Mouse (Mus musculus): ENCODE measurements around the gene Mtmr11. TPM values are rescaled to one million over a fixed set of nuclear protein-coding genes. Genes with fewer than 3 reads are reported as not detected.
"Not testable (repeated sequence)": the region's sequence is repeated elsewhere in the genome, so short reads cannot be mapped to it uniquely, and the experiment has no call there.

Gene Mtmr11
- polyA plus RNA-seq, 1 experiment, result 13.4 TPM

DNA sequence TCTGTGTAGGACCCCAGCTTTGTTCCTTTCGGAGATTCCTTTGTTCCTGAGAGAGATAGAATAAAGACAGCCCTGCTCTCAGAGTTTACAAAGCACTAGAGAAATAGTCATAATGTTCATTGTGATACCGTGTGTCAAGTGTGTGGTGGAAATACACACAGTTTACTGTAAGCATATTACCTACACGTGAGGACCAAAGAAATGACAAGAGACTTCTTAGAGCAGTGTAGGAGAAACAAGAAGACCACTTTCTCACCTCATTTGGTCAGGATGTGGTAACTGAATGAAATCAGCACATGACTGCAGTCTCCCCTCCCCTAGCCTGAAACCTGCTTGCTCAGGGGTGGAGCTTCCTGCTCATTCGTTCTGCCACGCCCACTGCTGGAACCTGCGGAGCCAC, 36.4 kb downstream of the Mtmr11 start:
- Histone ChIP-seq H3K27ac (ENCODE audit: insufficient read depth, low read length) (no peak overlapping the region), H3K4me1 (ENCODE audit: control insufficient read depth, insufficient read depth, low read length) (peaks cover 3% of the 10 kb centered on the region; the same call in 1 of the 2 replicates), H3K4me3 (ENCODE audit: insufficient read depth, low read length) (peak overlapping the region; percentile 6; the same call in 1 of the 2 replicates)
- TF ChIP-seq POLR2A (IDR thresholded peaks at IDR 0.05; ENCODE audit: extremely low read depth, insufficient read depth, low read length) (no peak), CTCF (IDR thresholded peaks at IDR 0.05; ENCODE audit: extremely low read depth, insufficient read depth, low read length) (no peak)

DNA sequence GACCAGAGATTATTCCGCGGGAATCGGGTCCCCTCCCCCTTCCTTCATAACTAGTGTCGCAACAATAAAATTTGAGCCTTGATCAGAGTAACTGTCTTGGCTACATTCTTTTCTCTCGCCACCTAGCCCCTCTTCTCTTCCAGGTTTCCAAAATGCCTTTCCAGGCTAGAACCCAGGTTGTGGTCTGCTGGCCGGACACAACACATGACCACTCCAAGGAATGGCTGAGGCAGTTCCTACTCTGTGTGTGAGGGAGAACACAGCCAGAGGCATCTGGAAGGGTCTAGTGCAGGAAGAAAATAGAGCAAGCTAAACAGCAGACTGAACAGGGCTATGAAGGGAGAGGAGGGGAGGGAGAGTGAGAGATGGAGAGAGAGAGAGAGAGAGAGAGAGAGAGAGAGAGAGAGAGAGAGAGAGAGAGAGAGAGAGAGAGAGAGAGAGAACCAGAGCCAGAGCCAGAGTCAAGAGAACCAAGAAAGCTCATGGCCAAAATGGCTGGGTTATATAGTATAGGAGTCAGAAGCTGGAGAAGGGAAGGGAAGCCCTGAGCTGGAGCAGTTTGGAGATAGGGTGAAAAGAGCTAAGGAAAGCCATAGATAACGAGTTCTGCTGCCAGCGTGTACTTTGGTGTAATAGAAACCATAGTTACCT, 36.9 kb downstream of the Mtmr11 start:
- peak overlapping the region; percentile 6; the same call in 1 of the 2 replicates for H3K4me3 ChIP-seq (ENCODE audit: insufficient read depth, low read length)
- H3K27ac ChIP-seq (ENCODE audit: insufficient read depth, low read length); H3K4me1 ChIP-seq (ENCODE audit: control insufficient read depth, insufficient read depth, low read length): not testable (repeated sequence)

DNA sequence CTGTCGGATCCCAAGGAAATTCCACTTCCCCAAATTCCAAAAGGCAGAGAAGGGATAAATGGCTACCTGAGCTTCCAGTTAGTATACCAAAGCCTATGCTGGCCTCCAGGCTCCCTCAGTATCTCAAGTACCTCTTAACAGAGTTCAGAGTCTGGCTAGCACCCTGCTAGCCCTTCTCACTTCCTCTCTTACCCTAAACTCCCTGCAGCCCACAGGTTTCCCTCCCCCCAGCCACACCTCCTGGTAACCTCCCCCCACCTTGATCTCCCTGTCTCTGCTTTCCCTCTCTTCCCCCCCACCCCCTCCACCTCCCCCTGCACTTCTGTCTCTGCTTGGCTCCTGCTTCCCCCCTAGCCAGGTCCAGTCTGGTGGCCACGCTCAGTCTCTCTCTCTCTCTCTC, 37.9 kb downstream of the Mtmr11 start:
- TF ChIP-seq CTCF (IDR thresholded peaks at IDR 0.05; ENCODE audit: extremely low read depth, insufficient read depth, low read length) (no peak), POLR2A (IDR thresholded peaks at IDR 0.05; ENCODE audit: extremely low read depth, insufficient read depth, low read length) (no peak)
- H3K4me3 ChIP-seq (ENCODE audit: insufficient read depth, low read length), result no peak overlapping the region
- no peak overlapping the region for H3K27ac ChIP-seq (ENCODE audit: insufficient read depth, low read length)
- H3K4me1 ChIP-seq (ENCODE audit: control insufficient read depth, insufficient read depth, low read length), result peaks cover 3% of the 10 kb centered on the region; the same call in 1 of the 2 replicates

DNA sequence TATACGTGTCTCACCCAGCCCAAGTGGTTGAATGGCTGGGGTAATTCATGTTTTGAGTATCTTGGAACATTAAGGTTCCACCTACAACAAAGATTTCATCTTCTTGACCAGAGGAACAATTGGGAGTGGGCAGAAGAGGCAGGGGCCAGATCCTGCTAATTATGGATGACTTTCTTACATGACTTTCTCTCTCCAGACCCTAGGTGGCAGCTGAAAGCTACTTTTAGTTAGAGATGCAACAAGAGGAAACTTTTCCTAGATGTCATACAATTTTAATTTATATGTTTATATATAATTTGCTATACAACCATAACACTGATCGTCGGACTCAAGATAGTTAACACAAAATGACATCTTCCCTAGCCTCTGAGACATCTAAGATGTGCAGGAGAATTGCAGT, 46.0 kb downstream of the Mtmr11 start:
- no peaks in the 10 kb centered on the region for H3K4me1 ChIP-seq (ENCODE audit: control insufficient read depth, insufficient read depth, low read length)
- no peak overlapping the region for H3K4me3 ChIP-seq (ENCODE audit: insufficient read depth, low read length)
- H3K27ac ChIP-seq (ENCODE audit: insufficient read depth, low read length), result no peak overlapping the region
- TF ChIP-seq POLR2A (IDR thresholded peaks at IDR 0.05; ENCODE audit: extremely low read depth, insufficient read depth, low read length), result no peak

DNA sequence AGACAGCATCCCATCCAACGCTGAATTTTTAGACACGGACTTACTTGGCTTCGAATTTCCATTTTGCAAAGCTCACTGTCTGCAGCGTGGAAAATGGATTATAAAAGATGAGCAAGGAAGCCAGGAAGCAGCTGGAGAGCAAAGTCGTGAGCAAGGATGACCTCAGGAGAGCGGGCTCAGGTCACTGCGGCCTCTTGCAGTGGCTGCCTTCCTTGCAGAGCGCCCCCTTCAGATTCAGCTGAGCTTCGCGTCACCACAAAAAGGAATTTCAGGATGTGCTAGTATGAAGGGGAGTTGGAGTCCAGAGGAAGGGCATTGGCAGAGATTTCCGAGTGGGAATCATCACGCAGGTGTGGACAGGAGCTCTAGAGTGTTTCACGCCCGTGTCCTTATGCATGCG, 47.4 kb downstream of the Mtmr11 start:
- no peak for TF ChIP-seq POLR2A (IDR thresholded peaks at IDR 0.05; ENCODE audit: extremely low read depth, insufficient read depth, low read length)
- TF ChIP-seq CTCF (IDR thresholded peaks at IDR 0.05; ENCODE audit: extremely low read depth, insufficient read depth, low read length), result no peak
- no peaks in the 10 kb centered on the region for H3K4me1 ChIP-seq (ENCODE audit: control insufficient read depth, insufficient read depth, low read length)
- H3K27ac ChIP-seq (ENCODE audit: insufficient read depth, low read length), result no peak overlapping the region
- no peak overlapping the region for H3K4me3 ChIP-seq (ENCODE audit: insufficient read depth, low read length)

DNA sequence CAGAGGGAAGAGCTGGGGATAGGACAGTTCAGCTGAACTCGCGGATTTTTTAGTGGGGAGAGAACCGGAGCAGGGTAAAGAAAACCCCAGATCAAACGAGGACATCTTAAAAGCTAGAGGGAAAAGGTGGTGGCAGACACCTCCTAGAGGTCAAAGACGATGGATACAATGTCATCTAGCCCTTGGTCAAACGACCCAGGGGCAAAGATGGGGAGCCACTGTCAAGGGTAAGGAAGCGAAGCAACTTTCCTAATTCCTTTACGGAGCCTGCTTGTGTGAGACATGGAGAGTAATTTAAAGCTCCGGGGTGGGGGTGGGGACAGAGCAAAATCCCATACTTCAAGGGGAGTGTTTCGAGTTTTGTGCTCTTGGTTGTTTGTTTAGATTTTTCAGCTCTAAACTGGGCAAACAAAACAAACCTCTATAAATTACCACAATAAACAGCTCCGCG, 57.4 kb downstream of the Mtmr11 start:
- Histone ChIP-seq H3K27ac (ENCODE audit: insufficient read depth, low read length) (peak overlapping the region; percentile 51), H3K4me1 (ENCODE audit: control insufficient read depth, insufficient read depth, low read length) (peaks cover 3% of the 10 kb centered on the region; the same call in 1 of the 2 replicates), H3K4me3 (ENCODE audit: insufficient read depth, low read length) (peak overlapping the region; percentile 69)
- TF ChIP-seq POLR2A (IDR thresholded peaks at IDR 0.05; ENCODE audit: extremely low read depth, insufficient read depth, low read length) (no peak), CTCF (IDR thresholded peaks at IDR 0.05; ENCODE audit: extremely low read depth, insufficient read depth, low read length) (no peak)

DNA sequence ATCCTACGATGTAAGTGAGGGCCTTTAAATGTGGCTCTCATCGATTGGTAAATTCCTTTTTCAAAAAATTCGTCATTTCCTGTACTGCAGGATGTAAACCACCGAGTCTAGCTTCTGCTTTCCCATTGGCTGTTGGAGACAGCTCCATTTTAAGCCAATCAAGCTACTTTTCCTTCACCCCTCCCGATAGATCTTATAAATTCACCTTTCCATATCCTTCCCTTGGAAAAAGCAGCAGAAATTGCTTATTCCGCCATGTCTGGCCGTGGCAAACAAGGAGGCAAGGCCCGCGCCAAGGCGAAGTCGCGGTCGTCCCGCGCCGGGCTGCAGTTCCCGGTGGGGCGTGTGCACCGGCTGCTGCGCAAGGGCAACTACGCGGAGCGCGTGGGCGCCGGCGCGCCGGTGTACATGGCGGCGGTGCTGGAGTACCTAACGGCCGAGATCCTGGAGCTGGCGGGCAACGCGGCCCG, 57.9 kb downstream of the Mtmr11 start, which contains the start of the genes Bola1 and Hist2h2ab:
Bola1 (minus strand) TSS at position 49 of the 470 bp plus-strand sequence.
Hist2h2ab (plus strand) TSS at position 205 of the 470 bp plus-strand sequence.
- H3K4me1 ChIP-seq (ENCODE audit: control insufficient read depth, insufficient read depth, low read length), result peaks cover 3% of the 10 kb centered on the region; the same call in 1 of the 2 replicates
- peak within 1 kb of the TSS; percentile 94 for H3K27ac ChIP-seq (ENCODE audit: insufficient read depth, low read length)
- H3K4me3 ChIP-seq (ENCODE audit: insufficient read depth, low read length), result peak within 1 kb of the TSS; percentile 69
- TF ChIP-seq CTCF (IDR thresholded peaks at IDR 0.05; ENCODE audit: extremely low read depth, insufficient read depth, low read length) (no peak), POLR2A (IDR thresholded peaks at IDR 0.05; ENCODE audit: extremely low read depth, insufficient read depth, low read length) (peak; percentile 78)

DNA sequence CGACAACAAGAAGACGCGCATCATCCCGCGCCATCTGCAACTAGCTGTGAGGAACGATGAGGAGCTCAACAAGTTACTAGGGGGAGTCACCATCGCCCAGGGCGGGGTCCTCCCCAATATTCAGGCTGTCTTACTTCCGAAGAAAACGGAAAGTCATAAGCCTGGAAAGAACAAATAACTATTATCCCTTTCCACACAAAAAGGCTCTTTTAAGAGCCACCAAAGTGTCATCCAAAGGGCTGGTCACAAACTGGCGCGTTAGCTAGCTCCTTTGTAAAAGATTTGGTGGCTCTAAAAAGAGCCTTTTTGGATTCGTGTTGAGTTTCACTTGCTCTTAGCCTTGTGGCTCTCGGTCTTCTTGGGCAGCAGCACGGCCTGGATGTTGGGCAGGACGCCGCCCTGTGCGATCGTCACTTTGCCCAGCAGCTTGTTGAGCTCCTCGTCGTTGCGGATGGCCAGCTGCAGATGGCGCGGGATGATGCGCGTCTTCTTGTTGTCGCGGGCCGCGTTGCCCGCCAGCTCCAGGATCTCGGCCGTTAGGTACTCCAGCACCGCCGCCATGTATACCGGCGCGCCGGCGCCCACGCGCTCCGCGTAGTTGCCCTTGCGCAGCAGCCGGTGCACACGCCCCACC, 58.4 kb downstream of the Mtmr11 start:
- Histone ChIP-seq H3K27ac (ENCODE audit: insufficient read depth, low read length) (peak overlapping the region; percentile 94), H3K4me3 (ENCODE audit: insufficient read depth, low read length) (peak overlapping the region; percentile 69)
- H3K4me1 ChIP-seq (ENCODE audit: control insufficient read depth, insufficient read depth, low read length), result not testable (repeated sequence)

DNA sequence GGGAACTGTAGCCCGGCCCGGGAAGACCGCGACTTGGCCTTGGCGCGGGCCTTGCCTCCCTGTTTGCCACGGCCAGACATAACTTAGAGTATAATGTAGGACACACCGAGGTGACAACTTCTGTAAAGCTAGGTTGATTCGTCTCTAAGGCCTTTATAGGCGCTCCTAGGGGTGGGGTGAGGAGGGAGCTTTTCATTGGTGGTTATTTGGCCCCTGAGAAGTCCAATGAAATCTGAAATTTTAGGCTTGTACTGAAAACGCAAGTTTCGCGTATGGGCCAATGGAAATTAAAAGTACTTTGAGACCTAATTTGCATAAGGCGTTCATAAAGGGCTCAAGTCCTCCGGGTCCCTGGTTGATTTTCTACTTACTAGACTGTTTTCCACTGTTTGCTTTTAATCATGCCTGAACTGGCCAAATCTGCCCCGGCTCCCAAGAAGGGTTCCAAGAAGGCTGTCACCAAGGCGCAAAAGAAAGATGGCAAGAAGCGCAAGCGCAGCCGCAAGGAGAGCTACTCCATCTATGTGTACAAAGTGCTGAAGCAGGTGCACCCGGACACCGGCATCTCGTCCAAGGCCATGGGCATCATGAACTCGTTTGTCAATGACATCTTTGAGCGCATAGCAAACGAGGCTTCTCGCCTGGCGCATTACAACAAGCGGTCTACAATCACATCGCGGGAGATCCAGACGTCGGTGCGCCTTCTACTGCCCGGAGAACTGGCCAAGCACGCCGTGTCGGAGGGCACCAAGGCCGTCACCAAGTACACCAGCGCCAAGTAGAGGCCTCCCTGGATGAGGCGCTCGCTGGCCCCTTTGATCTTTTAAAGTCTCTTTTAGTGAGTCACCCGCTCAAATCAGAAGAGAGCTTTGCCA, 59.2 kb downstream of the Mtmr11 start, which contains the start of the genes Hist2h2ac and Hist2h2be:
Hist2h2ac (minus strand) TSS at position 116 of the 875 bp plus-strand sequence.
Hist2h2be (plus strand) TSS at position 355 of the 875 bp plus-strand sequence.
- Histone ChIP-seq H3K4me1 (ENCODE audit: control insufficient read depth, insufficient read depth, low read length) (peaks cover 3% of the 10 kb centered on the region; the same call in 1 of the 2 replicates), H3K27ac (ENCODE audit: insufficient read depth, low read length) (peak within 1 kb of the TSS; percentile 94), H3K4me3 (ENCODE audit: insufficient read depth, low read length) (peak within 1 kb of the TSS; percentile 69)
- TF ChIP-seq CTCF (IDR thresholded peaks at IDR 0.05; ENCODE audit: extremely low read depth, insufficient read depth, low read length) (no peak), POLR2A (IDR thresholded peaks at IDR 0.05; ENCODE audit: extremely low read depth, insufficient read depth, low read length) (peak; percentile 92)

Other genes with a start within 250 kb of the Mtmr11 start
- 69.8 and 85.5 TPM in 2 replicates for gene Anp32e, start 232.8 kb upstream of the Mtmr11 start, polyA plus RNA-seq (2012; rRNA removed)
- gene Plekho1, start 166.0 kb upstream of the Mtmr11 start, polyA plus RNA-seq (2012; rRNA removed), result 133 and 134 TPM in 2 replicates
- 29.9 and 32.1 TPM in 2 replicates for gene Vps45, start 103.5 kb upstream of the Mtmr11 start, polyA plus RNA-seq (2012; rRNA removed)
- gene Otud7b, start 57.5 kb upstream of the Mtmr11 start, polyA plus RNA-seq (2012; rRNA removed), result 17.3 and 19.9 TPM in 2 replicates
- gene Sf3b4, start 10.3 kb downstream of the Mtmr11 start, polyA plus RNA-seq (2012; rRNA removed), result 46.0 and 51.1 TPM in 2 replicates
- gene Sv2a, start 19.1 kb downstream of the Mtmr11 start, polyA plus RNA-seq (2012; rRNA removed), result 279 and 292 TPM in 2 replicates
- 29.4 and 29.9 TPM in 2 replicates for gene Bola1, start 57.7 kb downstream of the Mtmr11 start, polyA plus RNA-seq (2012; rRNA removed)
- 1.3 and 2.7 TPM in 2 replicates for gene Hist2h2ab, start 57.9 kb downstream of the Mtmr11 start, polyA plus RNA-seq (2012; rRNA removed)
- gene Hist2h2ac, start 58.9 kb downstream of the Mtmr11 start, polyA plus RNA-seq (2012; rRNA removed), result 1.9 and 4.6 TPM in 2 replicates
- 7.7 TPM in 2 replicates for gene Hist2h2be, start 59.1 kb downstream of the Mtmr11 start, polyA plus RNA-seq (2012; rRNA removed)
- gene Hist2h3c2, start 77.1 kb downstream of the Mtmr11 start, polyA plus RNA-seq (2012; rRNA removed), result 9.2 and 10.1 TPM in 2 replicates
- gene Hist2h2aa2, start 78.3 kb downstream of the Mtmr11 start, polyA plus RNA-seq (2012; rRNA removed), result 5.5 and 18.0 TPM in 2 replicates
- 137 and 156 TPM in 2 replicates for gene Hist2h2aa1, start 83.5 kb downstream of the Mtmr11 start, polyA plus RNA-seq (2012; rRNA removed)
- gene Hist2h3c1, start 84.7 kb downstream of the Mtmr11 start, polyA plus RNA-seq (2012; rRNA removed), result not detected in 2 replicates
- gene Hist2h4, start 101.3 kb downstream of the Mtmr11 start, polyA plus RNA-seq (2012; rRNA removed), result 3.1 and 3.6 TPM in 2 replicates
- 3.3 and 9.5 TPM in 2 replicates for gene Hist2h3b, start 106.7 kb downstream of the Mtmr11 start, polyA plus RNA-seq (2012; rRNA removed)
- 3.7 and 6.7 TPM in 2 replicates for gene Hist2h2bb, start 107.7 kb downstream of the Mtmr11 start, polyA plus RNA-seq (2012; rRNA removed)
- gene Fcgr1, start 132.0 kb downstream of the Mtmr11 start, polyA plus RNA-seq (2012; rRNA removed), result 3.6 and 5.1 TPM in 2 replicates